Mouse (Mus musculus) brain, embryonic 18.5 days (tissue): ENCODE measurements around the gene Aox3.
A peak's percentile ranks its signal among the peaks of the same experiment; 100 is the strongest.

Source experiments
- DNase-seq: peaks from one replicate; pipeline ENCODE4 v3.0.0-alpha.2; 2012; ENCODE audit warnings: low read depth, low spot score

Aox3 gene

GRCm38 (mm10) chr1:58112880-58113279 is at the start of gene Aox3:
TSS of gene Aox3 (plus strand) at chr1:58113130.
- DNase-seq, result peak; percentile 4

- no peak for DNase-seq
Measured at GRCm38 (mm10) chr1:58065151-58065550, 47.8 kb upstream of the Aox3 start.

GRCm38 (mm10) chr1:58065606-58066005 is 47.3 kb upstream of the Aox3 start:
- no peak for DNase-seq

- DNase-seq, result no peak
Measured at GRCm38 (mm10) chr1:58069181-58069580, 43.7 kb upstream of the Aox3 start.

DNA sequence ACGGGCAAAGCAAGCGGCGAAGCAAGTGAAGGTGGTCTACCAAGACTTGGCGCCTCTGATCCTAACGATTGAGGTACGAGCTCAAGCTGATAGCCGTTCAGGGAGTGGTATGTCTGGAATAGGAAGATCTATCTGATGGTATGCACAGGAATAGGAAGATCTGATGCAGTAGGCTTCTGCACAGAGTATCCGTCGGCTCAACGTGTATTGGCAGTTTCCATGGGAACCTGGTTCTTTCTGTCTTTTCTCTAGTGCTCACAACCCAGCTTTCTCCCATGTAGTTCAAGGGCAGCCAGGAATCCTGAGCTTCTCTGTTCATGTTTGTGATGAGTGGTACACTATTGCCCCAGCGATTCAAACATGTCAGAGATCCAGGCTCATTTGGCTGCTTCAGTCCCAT is 42.8 kb upstream of the Aox3 start:
- no peak for DNase-seq

GRCm38 (mm10) chr1:58071006-58071405 is 41.9 kb upstream of the Aox3 start:
- DNase-seq, result no peak

GRCm38 (mm10) chr1:58071509-58071908 is 41.4 kb upstream of the Aox3 start:
- DNase-seq, result no peak

DNA sequence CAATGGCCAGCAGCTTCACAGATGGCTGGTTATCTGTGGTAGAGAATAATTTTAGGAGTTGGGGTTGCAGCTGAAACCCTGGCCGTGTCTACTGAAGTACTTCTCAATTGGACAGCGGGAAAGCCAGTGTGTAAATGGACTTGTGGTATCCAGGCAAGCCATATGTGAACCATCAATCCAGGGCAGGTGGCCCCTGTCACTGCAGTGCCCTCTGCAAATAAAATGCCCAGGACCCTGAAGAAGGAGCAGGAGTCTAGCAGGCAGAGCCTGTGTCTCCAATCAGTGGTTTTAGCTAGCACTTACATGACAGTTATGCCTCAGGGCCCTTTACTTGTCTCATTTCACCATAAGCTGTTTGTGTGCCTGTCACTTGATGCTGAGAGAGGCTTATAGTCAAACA is 40.5 kb upstream of the Aox3 start:
- DNase-seq, result no peak

DNA sequence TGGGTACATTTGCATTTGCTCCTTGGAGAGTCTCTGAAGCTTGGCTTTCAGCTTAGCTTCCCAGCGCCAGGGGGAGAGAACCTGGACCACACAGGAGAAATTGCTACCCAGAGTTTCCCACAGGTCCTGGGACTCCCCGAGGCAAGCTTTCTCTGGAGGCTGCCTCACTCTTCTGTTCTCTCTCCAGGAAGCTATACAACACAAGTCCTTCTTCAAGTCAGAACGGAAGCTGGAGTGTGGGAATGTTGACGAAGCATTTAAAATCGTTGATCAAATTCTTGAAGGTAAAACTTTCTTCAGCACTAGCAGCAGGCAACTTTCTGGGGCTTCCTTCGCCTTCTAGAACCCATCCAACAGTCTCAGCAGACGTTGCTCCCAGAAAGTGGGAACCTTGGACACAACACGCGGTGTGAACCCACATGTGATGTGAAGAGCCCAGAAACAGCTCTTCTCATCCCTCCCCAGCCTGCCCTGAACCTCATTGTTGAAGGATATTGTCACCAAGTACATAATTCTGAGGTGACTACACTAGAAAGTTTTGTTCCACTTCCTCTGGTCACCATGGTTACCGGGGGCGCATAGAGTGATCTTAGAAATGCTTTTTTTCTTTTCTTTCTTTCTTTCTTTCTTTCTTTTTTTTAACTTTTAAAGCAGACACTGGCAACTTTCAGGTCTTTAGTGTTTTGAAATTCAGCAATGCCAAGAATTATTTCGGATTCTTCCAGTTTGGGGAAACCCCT is 39.8 kb upstream of the Aox3 start:
- DNase-seq, result no peak

- no peak for DNase-seq
Measured at GRCm38 (mm10) chr1:58074266-58074665, 38.7 kb upstream of the Aox3 start.

- no peak for DNase-seq
Measured at GRCm38 (mm10) chr1:58077882-58078281, 35.0 kb upstream of the Aox3 start.

GRCm38 (mm10) chr1:58078390-58078789 is 34.5 kb upstream of the Aox3 start:
- no peak for DNase-seq

- DNase-seq, result no peak
Measured at GRCm38 (mm10) chr1:58079689-58080088, 33.2 kb upstream of the Aox3 start.

- DNase-seq, result no peak
Measured at GRCm38 (mm10) chr1:58080446-58080845, 32.5 kb upstream of the Aox3 start.

DNA sequence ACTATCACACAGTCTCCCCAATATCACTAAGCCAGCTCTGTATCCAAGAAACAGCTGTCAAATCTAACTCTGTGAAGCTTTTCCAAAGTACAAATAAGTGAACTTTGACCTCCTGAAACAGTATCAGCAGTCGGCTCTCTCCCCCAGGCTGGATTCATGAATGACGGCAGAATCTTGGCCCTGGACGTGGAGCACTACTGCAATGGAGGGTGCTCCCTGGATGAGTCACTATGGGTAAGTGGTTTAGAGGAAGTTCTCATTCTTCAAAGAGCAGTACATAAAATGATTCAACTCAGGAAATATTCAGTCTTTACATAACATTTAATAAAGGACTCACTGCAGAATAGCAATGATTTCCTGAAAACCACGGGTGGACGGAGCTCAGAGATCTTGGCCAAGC is 31.6 kb upstream of the Aox3 start:
- DNase-seq, result no peak

GRCm38 (mm10) chr1:58089316-58089715 is 23.6 kb upstream of the Aox3 start:
- DNase-seq, result no peak

- no peak for DNase-seq
Measured at GRCm38 (mm10) chr1:58090191-58090590, 22.7 kb upstream of the Aox3 start.

DNA sequence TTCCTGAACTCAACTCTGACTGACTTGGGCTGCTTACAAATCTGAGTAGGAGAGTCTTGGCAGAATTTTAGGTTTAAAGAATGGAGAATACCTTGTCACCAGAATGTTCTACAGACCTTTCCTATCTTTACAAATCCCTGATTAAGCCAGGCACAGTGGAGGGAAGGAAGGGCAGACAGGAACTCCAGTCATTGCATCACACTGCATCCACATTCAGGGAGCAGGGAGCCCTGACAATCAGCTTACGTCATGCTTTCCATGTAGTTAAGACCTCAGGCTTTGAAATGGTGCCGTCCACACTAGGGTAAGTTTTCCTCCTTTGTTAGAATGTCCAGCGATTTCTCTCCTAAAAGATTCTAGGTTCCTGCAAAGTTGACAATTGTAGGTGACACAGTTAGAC is 21.7 kb upstream of the Aox3 start:
- no peak for DNase-seq

GRCm38 (mm10) chr1:58091992-58092560 is 20.9 kb upstream of the Aox3 start:
- no peak for DNase-seq

- DNase-seq, result no peak
Measured at GRCm38 (mm10) chr1:58097338-58097737, 15.6 kb upstream of the Aox3 start.

DNA sequence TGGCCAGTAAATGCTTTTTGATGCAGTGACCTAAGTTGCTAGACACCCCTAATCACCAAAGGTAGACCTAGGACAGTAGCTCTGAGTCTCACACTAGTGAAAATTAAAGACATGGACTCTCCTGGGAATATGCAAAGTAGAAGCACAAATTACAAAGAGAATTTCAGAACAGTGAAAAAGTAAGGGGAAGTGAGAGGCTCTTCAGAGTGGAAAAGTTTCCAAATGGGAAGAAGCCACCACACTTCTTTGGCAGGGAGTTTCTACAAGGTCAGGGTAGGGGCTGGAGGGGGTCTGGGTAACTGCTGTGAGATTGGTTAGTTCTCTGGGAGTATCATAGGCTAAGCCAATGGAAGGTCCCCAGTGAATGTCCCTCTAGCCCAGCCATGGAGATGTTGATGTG is 13.8 kb upstream of the Aox3 start:
- no peak for DNase-seq

GRCm38 (mm10) chr1:58101531-58102146 is 11.3 kb upstream of the Aox3 start:
- DNase-seq, result no peak

- DNase-seq, result no peak
Measured at GRCm38 (mm10) chr1:58102494-58102893, 10.4 kb upstream of the Aox3 start.
